ENCODE assay signal across 21 mouse cellular contexts in the genomic region with DNA sequence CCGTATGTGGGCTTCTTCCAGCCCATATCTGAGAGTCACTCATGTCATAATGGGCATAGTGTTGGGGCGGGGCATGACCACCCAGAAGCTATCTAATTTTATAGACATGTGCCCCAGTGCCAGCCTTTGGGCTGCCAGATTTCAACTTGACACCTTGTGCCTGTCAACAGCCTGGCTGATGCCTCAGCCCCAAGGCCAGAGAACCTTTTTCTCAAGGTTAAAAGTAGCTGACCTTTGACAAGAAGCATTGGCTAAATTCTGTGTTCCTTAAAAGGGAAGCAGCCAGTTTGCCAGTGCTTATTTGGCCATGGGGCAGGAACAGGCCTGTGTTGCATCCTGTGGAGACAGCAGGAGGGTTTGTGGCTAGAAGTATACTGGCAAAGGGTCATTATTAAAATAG. TPM values are rescaled to one million over a fixed set of nuclear protein-coding genes. Genes with fewer than 3 reads are reported as not detected.
DNase-seq lines count a peak whose midpoint lies in the region; ATAC-seq and TF ChIP-seq lines count a peak whose summit lies in the region.
"Had no signal": no experiment of that assay in that cellular context is flagged by ENCODE, and none has a peak within 500 bp of the region (broad histone marks: within the 10 kb centered on the region; RNA-seq: fewer than 3 reads in every experiment).

No protein-coding gene starts in this region.

- peak overlapping the region; percentile 85 for H3K27ac ChIP-seq in heart, embryonic 15.5 days
- H3K27ac ChIP-seq in layer of hippocampus, adult 2 months, result no peak overlapping the region
- H3K27ac ChIP-seq in intestine, embryonic 15.5 days, result no peak overlapping the region
- no peak overlapping the region for H3K27ac ChIP-seq in forebrain, embryonic 16.5 days (ENCODE audit: low read length)
- H3K27ac ChIP-seq: embryonic facial prominence, embryonic 15.5 days; hindbrain, embryonic 14.5 days; kidney, postnatal 0 days; liver, embryonic 15.5 days had no signal

- no peak overlapping the region; the same call in 1 of the 2 replicates for H3K9ac ChIP-seq in heart, embryonic 15.5 days
- no peak overlapping the region for H3K9ac ChIP-seq in intestine, embryonic 15.5 days
- H3K9ac ChIP-seq in forebrain, embryonic 16.5 days (replicated peaks; ENCODE audit: low read depth, low read length), result no peak overlapping the region
- H3K9ac ChIP-seq: embryonic facial prominence, embryonic 15.5 days; hindbrain, embryonic 14.5 days; liver, embryonic 15.5 days had no signal

- no peaks in the 10 kb centered on the region for H3K4me1 ChIP-seq in heart, embryonic 15.5 days (replicated peaks)
- no peaks in the 10 kb centered on the region for H3K4me1 ChIP-seq in intestine, embryonic 15.5 days (replicated peaks)
- H3K4me1 ChIP-seq in forebrain, embryonic 16.5 days (replicated peaks; ENCODE audit: control insufficient read depth, insufficient read depth, low read length), result no peaks in the 10 kb centered on the region
- H3K4me1 ChIP-seq: embryonic facial prominence, embryonic 15.5 days; liver, embryonic 15.5 days had no signal

- ATAC-seq in heart, embryonic 15.5 days (replicated peaks; ENCODE audit: insufficient number of reproducible peaks, insufficient read depth, low FRiP score, low read depth), result peak; percentile 90
- ATAC-seq in intestine, embryonic 15.5 days, result no peak
- no peak for ATAC-seq in forebrain, embryonic 16.5 days
- ATAC-seq: CD4-positive, CD25-positive, alpha-beta regulatory T cell, adult 4 months; intestine, embryonic 16.5 days; Patski had no signal

- TF ChIP-seq CTCF in layer of hippocampus, adult 2 months (conservative IDR thresholded peaks at IDR 0.05), result no peak

- H3K4me2 ChIP-seq in heart, embryonic 15.5 days, result peak overlapping the region; percentile 41
- no peak overlapping the region for H3K4me2 ChIP-seq in intestine, embryonic 15.5 days (replicated peaks)
- H3K4me2 ChIP-seq in forebrain, embryonic 16.5 days (ENCODE audit: low read length), result no peak overlapping the region
- H3K4me2 ChIP-seq: embryonic facial prominence, embryonic 15.5 days; hindbrain, embryonic 14.5 days; liver, embryonic 15.5 days; midbrain, embryonic 11.5 days had no signal

- 43% methylated on average over 2 of the region's 2 CpGs for WGBS in heart, embryonic 15.5 days
- 85% methylated on average over 2 of the region's 2 CpGs for WGBS in intestine, embryonic 15.5 days
- WGBS in forebrain, embryonic 16.5 days, result 98% methylated on average over 2 of the region's 2 CpGs

- H3K4me3 ChIP-seq in heart, embryonic 15.5 days, result peak overlapping the region; percentile 26
- H3K4me3 ChIP-seq in layer of hippocampus, adult 2 months, result no peak overlapping the region
- H3K4me3 ChIP-seq in intestine, embryonic 15.5 days (replicated peaks), result no peak overlapping the region
- H3K4me3 ChIP-seq in forebrain, embryonic 16.5 days (replicated peaks; ENCODE audit: low read length), result no peak overlapping the region
- H3K4me3 ChIP-seq: embryonic facial prominence, embryonic 15.5 days; liver, embryonic 15.5 days had no signal

- H3K9me3 ChIP-seq in heart, embryonic 15.5 days (replicated peaks), result no peaks in the 10 kb centered on the region
- H3K9me3 ChIP-seq in intestine, embryonic 15.5 days, result no peaks in the 10 kb centered on the region
- H3K9me3 ChIP-seq in forebrain, embryonic 16.5 days (ENCODE audit: control insufficient read depth, low read length), result no peaks in the 10 kb centered on the region
- H3K9me3 ChIP-seq: embryonic facial prominence, embryonic 15.5 days; liver, embryonic 15.5 days had no signal

- intact Hi-C loops in heart, postnatal 25 days (cut with DNase I), result no loop called here

- DNase-seq in heart, adult 11 months, result peak; percentile 96
- DNase-seq in heart, postnatal 25 days (ENCODE audit: low spot score), result no peak
- peak; percentile 41 for DNase-seq in heart, adult 8-10 months (ENCODE audit: low spot score)
- no peak for DNase-seq in layer of hippocampus, adult 2 months (ENCODE audit: low spot score in 2 of 2)
- DNase-seq in layer of hippocampus, adult 9-11 months, result no peak
- DNase-seq: adrenal gland, postnatal 10 days; cerebellum, adult 11 months; layer of hippocampus, postnatal 36 days; retina, postnatal 1 day; thymus, postnatal 25 days had no signal

- H3K36me3 ChIP-seq in heart, embryonic 15.5 days, result no peaks in the 10 kb centered on the region
- no peaks in the 10 kb centered on the region for H3K36me3 ChIP-seq in intestine, embryonic 15.5 days
- H3K36me3 ChIP-seq in forebrain, embryonic 16.5 days (ENCODE audit: control insufficient read depth, insufficient read depth), result no peaks in the 10 kb centered on the region
- H3K36me3 ChIP-seq: embryonic facial prominence, embryonic 15.5 days; liver, embryonic 15.5 days had no signal

- no peaks in the 10 kb centered on the region for H3K27me3 ChIP-seq in heart, embryonic 15.5 days
- no peaks in the 10 kb centered on the region; the same call in 1 of the 2 replicates for H3K27me3 ChIP-seq in intestine, embryonic 15.5 days (replicated peaks)
- 0 out of 2 replicates have a peak, but pooled peaks cover 2% of the 10 kb centered on the region for H3K27me3 ChIP-seq in forebrain, embryonic 16.5 days (replicated peaks; ENCODE audit: control insufficient read depth, insufficient read depth, low read length)
- H3K27me3 ChIP-seq: embryonic facial prominence, embryonic 15.5 days; liver, embryonic 15.5 days had no signal

RNA-seq across cellular contexts. Expression of a gene that starts 45.7 kb away (rescaled TPM):
- under 1 TPM; 0.34 to 0.45 TPM for total RNA-seq in heart, postnatal 25 days (2021)
- total RNA-seq in heart, adult 8-10 months (2022), result under 1 TPM; 0.57 to 0.90 (median 0.82) TPM
- 0.13 and 0.21 TPM in 2 replicates for polyA plus RNA-seq in heart, embryonic 15.5 days (2015; fragmentation: Nextera tagmentation; extraction: Ambion mirVana)
- 1 to 10 TPM; 1.6 to 2.3 TPM for total RNA-seq in layer of hippocampus, adult 2 months (2021)
- 0.57 and 0.64 TPM in 2 replicates for polyA plus RNA-seq in intestine, embryonic 15.5 days (2015; fragmentation: Nextera tagmentation; extraction: Ambion mirVana)
- 0.26 and 0.37 TPM in 2 replicates for polyA plus RNA-seq in forebrain, embryonic 16.5 days (2015; fragmentation: Nextera tagmentation; extraction: Ambion mirVana)

Comparison
In these comparisons a context has a peak if more than half of its experiments do, and no peak if none do; other contexts are left out.
1. DNase-seq: peak in heart, adult 11 months (single experiment) and heart, adult 8-10 months (single experiment); none in heart, postnatal 25 days (single experiment), layer of hippocampus, adult 2 months (0 of 2) and layer of hippocampus, adult 9-11 months (single experiment).